Comparison of ENCODE assay signal across 21 mouse cellular contexts in genomic region chr17:28876331-28876730, GRCm38 (mm10). TPM values are rescaled to one million over a fixed set of nuclear protein-coding genes. Genes with fewer than 3 reads are reported as not detected.
DNase-seq lines count a peak whose midpoint lies in the region; ATAC-seq and TF ChIP-seq lines count a peak whose summit lies in the region.
"Had no signal": no experiment of that assay in that cellular context is flagged by ENCODE, and none has a peak within 500 bp of the region (broad histone marks: within the 10 kb centered on the region; RNA-seq: fewer than 3 reads in every experiment).

No protein-coding gene starts in this region.

- no peak overlapping the region for H3K4me3 ChIP-seq in forebrain, embryonic 13.5 days
- no peak overlapping the region for H3K4me3 ChIP-seq in forebrain, embryonic 11.5 days (ENCODE audit: low read depth, low read length)
- H3K4me3 ChIP-seq in kidney, embryonic 14.5 days (ENCODE audit: low read length): no peak overlapping the region
- no peak overlapping the region for H3K4me3 ChIP-seq in stomach, embryonic 16.5 days (replicated peaks; ENCODE audit: low read length)
- no peak overlapping the region for H3K4me3 ChIP-seq in stomach, postnatal 0 days (ENCODE audit: low read depth, low read length)
- H3K4me3 ChIP-seq: neural tube, embryonic 15.5 days had no signal

- TF ChIP-seq CTCF in stomach, postnatal 0 days (IDR thresholded peaks at IDR 0.05; ENCODE audit: low read depth): no peak

- H3K9me3 ChIP-seq in forebrain, embryonic 13.5 days (replicated peaks): no peaks in the 10 kb centered on the region
- no peaks in the 10 kb centered on the region for H3K9me3 ChIP-seq in forebrain, embryonic 11.5 days (ENCODE audit: control insufficient read depth, low read length)
- no peaks in the 10 kb centered on the region for H3K9me3 ChIP-seq in kidney, embryonic 14.5 days (ENCODE audit: control insufficient read depth, low read length)
- H3K9me3 ChIP-seq in stomach, embryonic 16.5 days (replicated peaks; ENCODE audit: control insufficient read depth, low read length): no peaks in the 10 kb centered on the region
- no peaks in the 10 kb centered on the region for H3K9me3 ChIP-seq in stomach, postnatal 0 days (ENCODE audit: control insufficient read depth, low read length)
- H3K9me3 ChIP-seq: neural tube, embryonic 15.5 days had no signal

- H3K27ac ChIP-seq in forebrain, embryonic 13.5 days: no peak overlapping the region
- H3K27ac ChIP-seq in forebrain, embryonic 11.5 days (ENCODE audit: low read depth, low read length): no peak overlapping the region
- no peak overlapping the region for H3K27ac ChIP-seq in kidney, embryonic 14.5 days (ENCODE audit: low read depth, low read length)
- H3K27ac ChIP-seq in stomach, embryonic 16.5 days (ENCODE audit: low read length): no peak overlapping the region
- no peak overlapping the region for H3K27ac ChIP-seq in stomach, postnatal 0 days (replicated peaks)
- H3K27ac ChIP-seq: hindbrain, embryonic 14.5 days; liver, embryonic 14.5 days; neural tube, embryonic 15.5 days had no signal

- 62% methylated on average over 5 of the region's 5 CpGs for WGBS in forebrain, embryonic 13.5 days
- 68% methylated on average over 5 of the region's 5 CpGs for WGBS in forebrain, embryonic 11.5 days
- 63% methylated on average over 5 of the region's 5 CpGs for WGBS in kidney, embryonic 14.5 days
- 67% methylated on average over 5 of the region's 5 CpGs for WGBS in stomach, embryonic 16.5 days
- 68% methylated on average over 5 of the region's 5 CpGs for WGBS in stomach, postnatal 0 days

- H3K27me3 ChIP-seq in forebrain, embryonic 13.5 days: peaks cover 7% of the 10 kb centered on the region
- peaks cover 4% of the 10 kb centered on the region for H3K27me3 ChIP-seq in forebrain, embryonic 11.5 days (ENCODE audit: control insufficient read depth, insufficient read depth, low read length)
- no peaks in the 10 kb centered on the region; the same call in 1 of the 2 replicates for H3K27me3 ChIP-seq in kidney, embryonic 14.5 days (ENCODE audit: control insufficient read depth, insufficient read depth, low read length)
- H3K27me3 ChIP-seq in stomach, embryonic 16.5 days (ENCODE audit: control insufficient read depth, insufficient read depth, low read length): no peaks in the 10 kb centered on the region
- H3K27me3 ChIP-seq in stomach, postnatal 0 days (ENCODE audit: control insufficient read depth, insufficient read depth, low read length): no peaks in the 10 kb centered on the region

- no peak overlapping the region for H3K4me2 ChIP-seq in forebrain, embryonic 13.5 days
- no peak overlapping the region for H3K4me2 ChIP-seq in forebrain, embryonic 11.5 days (ENCODE audit: low read depth, low read length, severe bottlenecking)
- peak overlapping the region; percentile 15; the same call in 1 of the 2 replicates for H3K4me2 ChIP-seq in kidney, embryonic 14.5 days (replicated peaks; ENCODE audit: low read depth, low read length)
- peak overlapping the region; percentile 12; the same call in 1 of the 2 replicates for H3K4me2 ChIP-seq in stomach, embryonic 16.5 days (ENCODE audit: low read depth, low read length)
- no peak overlapping the region for H3K4me2 ChIP-seq in stomach, postnatal 0 days (replicated peaks; ENCODE audit: low read depth)
- H3K4me2 ChIP-seq: hindbrain, embryonic 14.5 days had no signal

- DNase-seq in forebrain, embryonic 11.5 days (ENCODE audit: low spot score): no peak
- no peak for DNase-seq in kidney, postnatal 4 days
- DNase-seq in stomach, postnatal 0 days (ENCODE audit: low spot score): no peak
- no peak for DNase-seq in spleen, adult 18-20 months
- DNase-seq: cerebellum, adult 11-12 months; cerebellum, postnatal 25 days; gastrocnemius, postnatal 25 days; kidney, postnatal 14 days; thymus, adult 18-20 months had no signal

- H3K4me1 ChIP-seq in forebrain, embryonic 13.5 days: peaks cover 4% of the 10 kb centered on the region; the same call in 1 of the 2 replicates
- no peaks in the 10 kb centered on the region; the same call in 1 of the 2 replicates for H3K4me1 ChIP-seq in forebrain, embryonic 11.5 days (replicated peaks; ENCODE audit: control insufficient read depth, insufficient read depth, low read length)
- H3K4me1 ChIP-seq in kidney, embryonic 14.5 days (ENCODE audit: control insufficient read depth, insufficient read depth, low read length): no peaks in the 10 kb centered on the region
- H3K4me1 ChIP-seq in stomach, embryonic 16.5 days (ENCODE audit: control insufficient read depth, insufficient read depth, low read length): peaks cover 11% of the 10 kb centered on the region
- H3K4me1 ChIP-seq in stomach, postnatal 0 days (replicated peaks; ENCODE audit: control insufficient read depth, insufficient read depth): 0 out of 2 replicates have a peak, but pooled peaks cover 3% of the 10 kb centered on the region

- peak overlapping the region; percentile 0; the same call in 1 of the 2 replicates for H3K9ac ChIP-seq in forebrain, embryonic 13.5 days
- no peak overlapping the region; the same call in 1 of the 2 replicates for H3K9ac ChIP-seq in forebrain, embryonic 11.5 days (ENCODE audit: low read length)
- no peak overlapping the region for H3K9ac ChIP-seq in kidney, embryonic 14.5 days (ENCODE audit: low read depth, low read length)
- peak overlapping the region; percentile 32; the same call in 1 of the 2 replicates for H3K9ac ChIP-seq in stomach, embryonic 16.5 days (ENCODE audit: low read length)
- no peak overlapping the region for H3K9ac ChIP-seq in stomach, postnatal 0 days (ENCODE audit: low read length)
- H3K9ac ChIP-seq: hindbrain, embryonic 14.5 days; liver, embryonic 14.5 days; neural tube, embryonic 15.5 days had no signal

- no peak for TF ChIP-seq EP300 in stomach, postnatal 0 days (optimal IDR thresholded peaks at IDR 0.05)

- no peaks in the 10 kb centered on the region for H3K36me3 ChIP-seq in forebrain, embryonic 13.5 days (ENCODE audit: poor library complexity, severe bottlenecking)
- H3K36me3 ChIP-seq in forebrain, embryonic 11.5 days (ENCODE audit: control insufficient read depth, insufficient read depth, low read length): no peaks in the 10 kb centered on the region
- H3K36me3 ChIP-seq in kidney, embryonic 14.5 days (ENCODE audit: control insufficient read depth, insufficient read depth, low read length): no peaks in the 10 kb centered on the region
- H3K36me3 ChIP-seq in stomach, embryonic 16.5 days (ENCODE audit: control insufficient read depth, insufficient read depth, low read length): no peaks in the 10 kb centered on the region
- no peaks in the 10 kb centered on the region for H3K36me3 ChIP-seq in stomach, postnatal 0 days (ENCODE audit: control insufficient read depth, insufficient read depth, low read length)
- H3K36me3 ChIP-seq: neural tube, embryonic 15.5 days had no signal

- no peak for ATAC-seq in forebrain, embryonic 13.5 days
- no peak for ATAC-seq in forebrain, embryonic 11.5 days (replicated peaks; ENCODE audit: low FRiP score)
- ATAC-seq in kidney, embryonic 14.5 days (ENCODE audit: low FRiP score, low TSS enrichment): no peak
- ATAC-seq in stomach, embryonic 16.5 days (ENCODE audit: insufficient read depth, low FRiP score): no peak
- ATAC-seq in stomach, postnatal 0 days (ENCODE audit: low FRiP score, low TSS enrichment): no peak
- no peak for ATAC-seq in megakaryocyte, adult 5-6 weeks (ENCODE audit: poor library complexity, severe bottlenecking)
- ATAC-seq: intestine, postnatal 0 days had no signal

RNA-seq across cellular contexts. Expression of gene Pnpla1, which starts 18.1 kb away (rescaled TPM):
- not detected in 2 replicates for polyA plus RNA-seq in forebrain, embryonic 13.5 days (2015; fragmentation: Nextera tagmentation; extraction: Ambion mirVana)
- polyA plus RNA-seq in forebrain, embryonic 11.5 days (2014; fragmentation: Nextera tagmentation; extraction: Ambion mirVana): not detected in 2 replicates
- not detected in 2 replicates for polyA plus RNA-seq in kidney, embryonic 14.5 days (2014; fragmentation: Nextera tagmentation; extraction: Ambion mirVana)
- polyA plus RNA-seq in stomach, embryonic 16.5 days (2015; fragmentation: Nextera tagmentation; extraction: Ambion mirVana): 1.2 and 3.0 TPM in 2 replicates
- 12.7 TPM in 2 replicates for polyA plus RNA-seq in stomach, postnatal 0 days (2015; fragmentation: Nextera tagmentation; extraction: Ambion mirVana)
- total RNA-seq in megakaryocyte, adult 5-6 weeks (2015): 0.11 and 0.58 TPM in 2 replicates
- 0.57 and 0.92 TPM in 2 replicates for total RNA-seq in megakaryocyte, adult 5-6 weeks (2017)
- total RNA-seq: CH12.LX; gastrocnemius, postnatal 25 days had no signal
- polyA plus RNA-seq: heart, embryonic 14.5 days; hindbrain, embryonic 14.5 days; lung, embryonic 16.5 days had no signal

RNA-seq across cellular contexts. Expression of gene 4930539E08Rik, which starts 38.8 kb away (rescaled TPM):
- polyA plus RNA-seq in forebrain, embryonic 13.5 days (2015; fragmentation: Nextera tagmentation; extraction: Ambion mirVana): 0.15 and 0.25 TPM in 2 replicates
- 0.16 and 0.19 TPM in 2 replicates for polyA plus RNA-seq in forebrain, embryonic 11.5 days (2014; fragmentation: Nextera tagmentation; extraction: Ambion mirVana)
- polyA plus RNA-seq in kidney, embryonic 14.5 days (2014; fragmentation: Nextera tagmentation; extraction: Ambion mirVana): 0.46 and 0.62 TPM in 2 replicates
- 0.25 and 0.31 TPM in 2 replicates for polyA plus RNA-seq in stomach, embryonic 16.5 days (2015; fragmentation: Nextera tagmentation; extraction: Ambion mirVana)
- polyA plus RNA-seq in stomach, postnatal 0 days (2015; fragmentation: Nextera tagmentation; extraction: Ambion mirVana): 1.2 and 2.2 TPM in 2 replicates
- total RNA-seq in megakaryocyte, adult 5-6 weeks (2015): 0.18 TPM in 1 of 2 replicates, not detected in the other
- total RNA-seq in megakaryocyte, adult 5-6 weeks (2017): 0.08 and 0.40 TPM in 2 replicates
- total RNA-seq: adrenal gland, postnatal 14 days; gastrocnemius, postnatal 25 days had no signal

Comparison
In these comparisons a context has a peak if more than half of its experiments do, and no peak if none do; other contexts are left out.
1. H3K4me2 ChIP-seq: peak in kidney, embryonic 14.5 days (single experiment) and stomach, embryonic 16.5 days (single experiment); none in forebrain, embryonic 13.5 days (single experiment), forebrain, embryonic 11.5 days (single experiment) and stomach, postnatal 0 days (single experiment).
2. H3K9ac ChIP-seq: peak in forebrain, embryonic 13.5 days (single experiment) and stomach, embryonic 16.5 days (single experiment); none in forebrain, embryonic 11.5 days (single experiment), kidney, embryonic 14.5 days (single experiment) and stomach, postnatal 0 days (single experiment).